15 mouse cellular contexts compared by ENCODE assay signal in the genomic region with DNA sequence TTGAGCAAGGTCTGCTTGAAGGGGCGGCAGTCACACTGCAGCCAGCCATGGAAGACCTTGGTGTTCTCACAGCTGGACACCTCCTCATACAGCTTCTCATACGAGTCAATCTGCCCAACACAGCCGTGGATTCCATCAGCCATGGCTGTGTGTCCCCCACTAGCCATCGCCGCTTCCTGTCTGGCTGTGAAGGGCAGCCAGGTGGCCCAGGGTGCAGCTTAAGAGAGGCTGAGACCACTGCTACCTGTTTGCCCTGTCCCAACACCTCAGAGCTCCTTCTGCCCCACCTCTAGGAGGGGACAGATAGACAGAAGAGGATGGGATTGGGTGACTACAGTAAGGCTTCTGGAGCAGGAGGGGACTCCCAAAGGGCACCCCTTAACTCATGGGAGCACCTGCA. TPM values are rescaled to one million over a fixed set of nuclear protein-coding genes. Genes with fewer than 3 reads are reported as not detected.
DNase-seq lines count a peak whose midpoint lies in the region; ATAC-seq and TF ChIP-seq lines count a peak whose summit lies in the region.
"Had no signal": no experiment of that assay in that cellular context is flagged by ENCODE, and none has a peak within 500 bp of the region (broad histone marks: within the 10 kb centered on the region; RNA-seq: fewer than 3 reads in every experiment).

No protein-coding gene starts in this region.

- no peaks in the 10 kb centered on the region for H3K4me1 ChIP-seq in lung, adult 2 months (ENCODE audit: control insufficient read depth, insufficient read depth, low read length)
- H3K4me1 ChIP-seq in liver, embryonic 12.5 days = no peaks in the 10 kb centered on the region
- H3K4me1 ChIP-seq: forebrain, embryonic 15.5 days; hindbrain, embryonic 13.5 days had no signal

- no peak overlapping the region for H3K4me3 ChIP-seq in gastrocnemius, adult 2 months
- no peak overlapping the region for H3K4me3 ChIP-seq in lung, adult 2 months (replicated peaks; ENCODE audit: extremely low read depth, low read depth, low read length)
- no peak overlapping the region for H3K4me3 ChIP-seq in liver, embryonic 12.5 days
- H3K4me3 ChIP-seq: embryonic facial prominence, embryonic 15.5 days; forebrain, embryonic 15.5 days; heart, embryonic 15.5 days; hindbrain, embryonic 13.5 days had no signal

- 0 out of 2 replicates have a peak overlapping the region, but pooled peaks have one; percentile 31 for H3K27ac ChIP-seq in gastrocnemius, adult 2 months
- no peak overlapping the region for H3K27ac ChIP-seq in liver, embryonic 12.5 days
- H3K27ac ChIP-seq: embryonic facial prominence, embryonic 15.5 days; forebrain, embryonic 15.5 days; heart, embryonic 15.5 days; hindbrain, embryonic 13.5 days; macrophage had no signal

- TF ChIP-seq POLR2A in lung, adult 2 months (IDR thresholded peaks at IDR 0.05; ENCODE audit: borderline replicate concordance, extremely low read depth, low read depth, low read length) = no peak

- no peak overlapping the region for H3K9ac ChIP-seq in liver, embryonic 12.5 days
- H3K9ac ChIP-seq: embryonic facial prominence, embryonic 15.5 days; forebrain, embryonic 15.5 days; heart, embryonic 15.5 days; hindbrain, embryonic 13.5 days; liver, postnatal 0 days had no signal

- intact Hi-C loops in gastrocnemius, adult 2 months (cut with DNase I) = loop anchor here (1.0 to 2.0 kb wide), 3 partner anchors 19 to 233 kb away; no protein-coding TSS in a partner anchor

- DNase-seq in gastrocnemius, adult 2 months = no peak
- DNase-seq in gastrocnemius, postnatal 25 days = no peak
- DNase-seq in lung, adult 2 months = peak; percentile 9
- DNase-seq in lung, postnatal 14 days = no peak
- DNase-seq in retina, embryonic 14.5 days (ENCODE audit: low spot score) = peak; percentile 12
- no peak for DNase-seq in retina, postnatal 1 day

- no peaks in the 10 kb centered on the region for H3K36me3 ChIP-seq in liver, embryonic 12.5 days
- H3K36me3 ChIP-seq: embryonic facial prominence, embryonic 15.5 days; forebrain, embryonic 15.5 days; G1E; heart, embryonic 15.5 days; hindbrain, embryonic 13.5 days had no signal

- H3K4me2 ChIP-seq in liver, embryonic 12.5 days = no peak overlapping the region
- H3K4me2 ChIP-seq: embryonic facial prominence, embryonic 15.5 days; forebrain, embryonic 15.5 days; heart, embryonic 15.5 days; hindbrain, embryonic 13.5 days had no signal

- H3K9me3 ChIP-seq in liver, embryonic 12.5 days (replicated peaks) = no peaks in the 10 kb centered on the region
- H3K9me3 ChIP-seq: embryonic facial prominence, embryonic 15.5 days; forebrain, embryonic 15.5 days; G1E; heart, embryonic 15.5 days; hindbrain, embryonic 13.5 days had no signal

- ATAC-seq in liver, embryonic 12.5 days = no peak

- 88% methylated on average over 5 of the region's 5 CpGs for WGBS in lung, adult 2 months
- WGBS in liver, embryonic 12.5 days (ENCODE audit: insufficient replicate concordance) = 78% methylated on average over 5 of the region's 5 CpGs

- H3K27me3 ChIP-seq in liver, embryonic 12.5 days (replicated peaks) = 0 out of 2 replicates have a peak, but pooled peaks cover 6% of the 10 kb centered on the region
- H3K27me3 ChIP-seq: embryonic facial prominence, embryonic 15.5 days; forebrain, embryonic 15.5 days; hindbrain, embryonic 13.5 days had no signal

- TF ChIP-seq CTCF in gastrocnemius, adult 2 months (IDR thresholded peaks at IDR 0.05) = no peak
- TF ChIP-seq CTCF in lung, adult 2 months (IDR thresholded peaks at IDR 0.05; ENCODE audit: insufficient read depth, low read length) = no peak

RNA-seq across cellular contexts. Expression of gene Dnah17, which starts 27.1 kb away (rescaled TPM):
- under 1 TPM; 0.05 to 0.06 TPM for total RNA-seq in gastrocnemius, adult 2 months (2021)
- total RNA-seq in gastrocnemius, postnatal 25 days (2021) = under 1 TPM; 0.03 to 0.11 TPM
- 0.03 and 0.18 TPM in 2 replicates for polyA plus RNA-seq in lung, adult 2 months (2012; rRNA removed)
- 0.06 and 0.10 TPM in 2 replicates for polyA plus RNA-seq in liver, embryonic 12.5 days (2016; fragmentation: Nextera tagmentation; extraction: Ambion mirVana)
- total RNA-seq: monocyte, adult 5-6 weeks had no signal
- polyA plus RNA-seq: G1E had no signal

Comparison
In these comparisons a context has a peak if more than half of its experiments do, and no peak if none do; other contexts are left out.
1. DNase-seq: peak in lung, adult 2 months (single experiment) and retina, embryonic 14.5 days (single experiment); none in gastrocnemius, adult 2 months (single experiment), gastrocnemius, postnatal 25 days (single experiment), lung, postnatal 14 days (single experiment) and retina, postnatal 1 day (single experiment).